Mouse (Mus musculus) liver, embryonic 15.5 days (tissue): ENCODE measurements at regions not wholly inside any gene's neighbourhood (a gene's known extent, or its start where the extent isn't known, plus 50 kb on each side); places are given as distances from the start of the nearest gene placed in this dataset.

ENCODE experiments used
- ATAC-seq: fragments of 200-750 bp; cut with Nextera tagmentation; 2 replicates; pipeline ENCODE4 v1.8.0; 2017; ENCODE audit warnings: moderate number of reproducible peaks, mild to moderate bottlenecking, moderate library complexity; ENCODE audit not compliant: insufficient read depth
- H3K27ac ChIP-seq: fragments of 300-500 bp; sonication (generic); replicated peaks from 2 replicates; pipeline ENCODE4 v1.5.1; 2015; ENCODE audit warnings: mild to moderate bottlenecking, inconsistent platforms
- H3K27me3 ChIP-seq: fragments of 300-500 bp; sonication (generic); 2 replicates; pipeline ENCODE4 v1.6.1; 2015; ENCODE audit warnings: mild to moderate bottlenecking, inconsistent platforms
- H3K36me3 ChIP-seq: fragments of 300-500 bp; sonication (generic); replicated peaks from 2 replicates; pipeline ENCODE4 v1.6.1; 2015; ENCODE audit warnings: moderate library complexity, mild to moderate bottlenecking, inconsistent platforms
- H3K4me1 ChIP-seq: fragments of 300-500 bp; sonication (generic); replicated peaks from 2 replicates; pipeline ENCODE4 v1.6.1; 2015; ENCODE audit warnings: inconsistent platforms
- H3K4me2 ChIP-seq: fragments of 300-500 bp; sonication (generic); 2 replicates; pipeline ENCODE4 v1.6.1; 2015; ENCODE audit warnings: moderate library complexity, mild to moderate bottlenecking, inconsistent platforms
- H3K4me3 ChIP-seq: fragments of 300-500 bp; sonication (generic); replicated peaks from 2 replicates; pipeline ENCODE4 v1.5.1; 2015; ENCODE audit warnings: mild to moderate bottlenecking, inconsistent platforms
- H3K9ac ChIP-seq: fragments of 300-500 bp; sonication (generic); 2 replicates; pipeline ENCODE4 v1.6.1; 2015; ENCODE audit warnings: moderate library complexity, mild to moderate bottlenecking, inconsistent platforms
- H3K9me3 ChIP-seq: fragments of 300-500 bp; sonication (generic); replicated peaks from 2 replicates; pipeline ENCODE4 v1.6.1; 2016; ENCODE audit warnings: inconsistent platforms
- WGBS: fragments of 180-500 bp; shearing (Covaris S2); methylation state at CpG from one replicate; pipeline ENCODE4 v1.1.7; 2015; ENCODE audit warnings: mixed read lengths; ENCODE audit not compliant: insufficient replicate concordance; 5-methylcytosine and 5-hydroxymethylcytosine counted together

DNA sequence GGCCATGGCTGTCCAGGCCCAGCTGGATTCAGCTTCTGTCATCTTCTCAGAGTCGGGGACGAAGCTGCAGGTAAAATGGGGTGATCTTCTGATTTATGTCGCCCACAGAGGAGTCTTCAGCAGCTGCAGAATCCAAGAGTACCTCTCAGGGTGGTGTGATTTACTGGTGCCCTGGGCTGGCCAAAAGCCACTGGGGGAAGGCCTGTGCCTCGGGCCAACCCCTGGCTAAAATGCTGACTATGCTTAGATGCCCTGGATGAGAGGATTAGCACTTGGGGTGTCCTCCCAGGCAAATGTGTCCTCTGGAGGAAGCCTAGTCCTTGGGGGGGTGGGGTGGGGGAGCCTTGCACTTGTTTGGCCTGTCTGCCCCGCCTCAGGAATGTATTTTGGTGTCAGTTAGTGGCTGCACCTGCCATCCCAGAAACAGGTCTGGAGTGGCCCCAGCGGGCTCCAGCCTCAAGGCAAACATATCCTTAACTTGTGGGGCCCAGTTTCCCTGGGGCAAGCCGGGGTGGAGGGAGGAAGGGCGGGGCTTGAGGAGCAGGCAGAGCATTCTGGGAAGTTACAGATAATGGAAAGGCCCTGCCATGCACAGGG, 123.2 kb downstream of the Maf start:
- no peak overlapping the region for H3K27ac ChIP-seq
- no peaks in the 10 kb centered on the region for H3K36me3 ChIP-seq
- WGBS, result 58% methylated on average over 8 of the region's 8 CpGs
- no peak overlapping the region for H3K4me2 ChIP-seq
- no peak overlapping the region for H3K4me3 ChIP-seq
- ATAC-seq, result no peak
- H3K9ac ChIP-seq, result no peak overlapping the region
- H3K4me1 ChIP-seq, result no peaks in the 10 kb centered on the region
- H3K9me3 ChIP-seq, result no peaks in the 10 kb centered on the region
- no peaks in the 10 kb centered on the region for H3K27me3 ChIP-seq

DNA sequence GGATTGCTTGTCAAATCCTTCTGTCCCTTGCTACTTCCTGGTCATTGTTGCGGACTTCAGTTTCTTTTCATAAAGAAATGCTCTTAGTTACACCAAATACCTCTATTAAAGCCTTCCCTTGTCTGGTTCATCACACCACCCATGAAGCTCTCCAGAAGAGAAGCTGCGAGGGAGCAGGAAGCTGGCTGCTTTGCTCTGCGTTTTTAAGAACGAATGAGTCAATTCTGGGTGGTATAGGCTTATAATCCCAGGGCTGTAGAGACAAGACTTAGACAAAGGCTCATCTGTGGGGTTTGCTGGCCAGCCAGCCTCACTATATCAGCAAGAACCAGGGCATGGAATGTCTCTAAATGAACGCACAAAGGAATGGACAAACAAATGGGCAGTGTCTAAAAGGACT, 124.4 kb downstream of the Maf start:
- Histone ChIP-seq H3K27me3 (no peaks in the 10 kb centered on the region), H3K36me3 (no peaks in the 10 kb centered on the region), H3K4me2 (no peak overlapping the region), H3K9me3 (no peaks in the 10 kb centered on the region), H3K4me3 (no peak overlapping the region), H3K27ac (no peak overlapping the region), H3K4me1 (no peaks in the 10 kb centered on the region), H3K9ac (no peak overlapping the region)
- no peak for ATAC-seq
- WGBS, result 63% methylated on average over 5 of the region's 5 CpGs

DNA sequence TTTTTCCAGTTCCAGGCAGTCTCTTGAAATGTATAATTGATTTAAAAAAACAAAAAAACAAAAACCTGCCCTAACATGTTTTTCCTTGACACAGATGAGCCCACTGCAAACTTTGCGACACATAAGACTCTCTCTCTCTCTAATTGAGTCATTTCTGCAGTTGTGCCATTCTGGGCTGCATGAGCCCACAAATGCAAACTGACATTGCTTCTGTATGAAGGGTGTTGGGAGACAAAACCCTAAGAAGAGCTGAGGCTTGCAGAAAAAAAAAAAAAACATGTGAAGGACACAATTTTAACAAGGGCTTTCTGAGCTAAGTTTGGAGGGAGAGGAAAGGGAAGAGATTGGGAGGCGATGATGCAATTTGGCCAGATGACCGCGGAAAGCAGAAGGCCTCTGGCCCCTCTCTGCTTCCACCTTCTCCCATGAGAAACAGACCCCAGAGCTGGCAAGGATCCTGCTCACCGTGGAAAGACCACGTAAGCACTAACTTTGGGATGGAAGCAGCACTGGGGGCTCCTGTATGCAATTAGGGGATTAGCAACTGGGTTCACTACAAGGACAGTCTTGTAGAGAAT, 125.6 kb downstream of the Maf start:
- no peak overlapping the region for H3K9ac ChIP-seq
- no peak overlapping the region for H3K4me2 ChIP-seq
- no peak for ATAC-seq
- 48% methylated on average over 6 of the region's 6 CpGs for WGBS
- no peaks in the 10 kb centered on the region for H3K4me1 ChIP-seq
- no peaks in the 10 kb centered on the region for H3K36me3 ChIP-seq
- no peaks in the 10 kb centered on the region for H3K9me3 ChIP-seq
- H3K4me3 ChIP-seq, result no peak overlapping the region
- no peak overlapping the region for H3K27ac ChIP-seq
- no peaks in the 10 kb centered on the region for H3K27me3 ChIP-seq

DNA sequence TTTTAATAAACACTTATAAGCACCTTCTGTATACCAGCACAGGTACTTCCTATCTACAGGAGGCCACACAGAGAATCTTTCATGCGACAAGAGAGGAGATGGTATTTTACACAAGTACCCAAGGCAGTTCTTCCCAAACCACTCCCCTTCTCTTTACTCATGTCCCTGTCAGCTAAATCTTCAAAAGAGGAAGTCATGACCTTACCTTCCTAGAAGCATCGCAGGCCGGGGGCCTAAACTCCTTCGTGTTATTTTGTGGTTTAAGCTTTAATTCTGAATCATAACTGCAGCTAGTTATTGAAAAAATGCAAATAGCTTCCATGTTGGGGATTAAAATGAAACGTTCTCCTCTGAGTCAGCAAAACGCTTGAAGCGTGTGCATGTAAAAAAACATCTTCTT, 139.2 kb downstream of the Maf start:
- Histone ChIP-seq H3K27me3 (no peaks in the 10 kb centered on the region), H3K4me2 (no peak overlapping the region), H3K36me3 (no peaks in the 10 kb centered on the region), H3K9me3 (no peaks in the 10 kb centered on the region), H3K27ac (no peak overlapping the region), H3K4me3 (no peak overlapping the region), H3K4me1 (no peaks in the 10 kb centered on the region), H3K9ac (no peak overlapping the region)
- no peak for ATAC-seq
- 26% methylated on average over 7 of the region's 7 CpGs for WGBS

DNA sequence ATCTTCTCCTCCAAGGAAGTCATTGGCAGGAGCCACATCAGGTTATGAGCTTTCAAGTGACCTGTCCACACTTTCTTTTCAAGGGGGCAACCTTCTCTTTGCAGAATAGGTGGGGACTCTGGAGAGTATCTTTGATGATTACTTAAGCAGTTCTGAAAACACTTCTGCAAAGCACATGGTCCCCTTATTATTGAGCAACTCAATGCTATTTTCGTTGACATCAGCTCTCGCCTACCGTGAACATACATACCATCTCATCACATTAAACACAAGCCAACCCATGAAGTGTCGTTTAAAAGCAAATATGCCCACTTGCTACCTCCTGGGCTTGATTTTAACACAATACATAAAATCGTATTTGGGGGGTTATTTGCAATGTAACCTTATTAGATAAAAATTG, 141.8 kb downstream of the Maf start:
- Histone ChIP-seq H3K27me3 (no peaks in the 10 kb centered on the region), H3K4me2 (no peak overlapping the region), H3K9ac (no peak overlapping the region), H3K4me3 (no peak overlapping the region), H3K36me3 (no peaks in the 10 kb centered on the region), H3K27ac (no peak overlapping the region), H3K9me3 (no peaks in the 10 kb centered on the region), H3K4me1 (peaks cover 10% of the 10 kb centered on the region; the same call in 1 of the 2 replicates)
- ATAC-seq, result no peak
- 62% methylated on average over 5 of the region's 5 CpGs for WGBS

DNA sequence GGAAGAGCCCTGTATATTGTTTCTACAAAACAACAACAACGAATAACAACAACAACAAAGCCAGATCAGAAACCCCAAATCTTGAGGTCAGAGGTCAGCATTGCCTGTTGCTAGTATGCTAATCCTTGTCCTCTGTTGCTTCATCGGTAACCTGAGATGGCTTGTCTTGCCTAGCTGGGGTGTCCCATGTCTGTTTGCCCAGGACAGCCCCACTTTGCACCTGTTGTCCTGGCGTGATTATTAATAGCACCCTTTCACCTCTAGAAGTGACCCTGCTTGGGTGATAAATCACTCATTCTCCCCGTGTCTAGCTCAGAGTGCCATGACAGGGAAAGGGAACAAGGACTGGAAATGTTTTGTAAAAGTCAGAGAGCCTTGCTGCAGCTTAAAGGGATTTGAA, 145.2 kb downstream of the Maf start:
- 33% methylated on average over 4 of the region's 4 CpGs for WGBS
- H3K27ac ChIP-seq, result no peak overlapping the region
- no peak for ATAC-seq

DNA sequence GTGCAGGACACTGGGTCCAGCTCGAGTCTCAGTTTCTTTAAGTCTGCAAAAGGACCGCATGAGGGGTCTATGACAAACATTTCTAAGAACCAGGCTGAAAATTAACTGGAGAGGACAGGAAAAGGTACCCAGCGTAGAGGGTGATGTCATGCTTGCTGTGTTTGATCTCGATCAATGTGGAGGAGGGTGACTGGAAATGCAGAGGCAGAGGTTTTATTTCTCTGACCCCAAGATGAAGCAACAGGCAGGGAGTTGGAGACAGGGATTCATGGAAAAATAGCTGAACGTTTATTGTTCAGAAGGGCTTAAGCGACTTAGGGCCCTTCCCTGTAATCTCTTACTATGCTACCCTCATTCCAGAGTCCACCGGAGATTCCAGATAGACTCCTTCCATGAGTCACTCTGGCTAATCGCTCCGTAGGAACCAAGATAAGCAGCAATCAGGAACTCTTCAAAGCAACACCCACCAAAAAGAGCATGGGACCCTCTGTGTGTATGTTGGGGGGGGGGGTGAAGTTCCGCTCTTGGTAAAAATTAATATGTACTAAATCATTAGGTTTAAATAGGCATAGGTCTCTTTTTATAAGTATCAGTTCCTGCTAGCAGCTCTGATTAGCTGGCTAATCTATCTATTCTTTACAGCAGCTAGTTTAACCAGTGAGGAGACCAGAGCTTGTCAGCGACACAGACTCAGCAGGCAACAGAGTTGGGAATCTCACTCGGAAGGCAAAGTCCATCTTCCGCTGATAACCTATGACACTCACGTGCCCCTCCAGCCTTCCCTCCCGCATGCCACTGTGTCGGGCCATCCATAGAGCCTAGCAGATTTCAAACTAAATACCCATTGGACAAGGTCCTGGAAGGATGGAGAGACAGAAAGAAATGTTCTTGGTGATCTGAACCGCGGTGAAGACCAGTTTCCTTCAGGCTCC, 146.3 kb downstream of the Maf start:
- Histone ChIP-seq H3K27me3 (no peaks in the 10 kb centered on the region), H3K9ac (no peak overlapping the region), H3K4me2 (peak overlapping the region; percentile 3), H3K9me3 (no peaks in the 10 kb centered on the region), H3K27ac (0 out of 2 replicates have a peak overlapping the region, but pooled peaks have one; percentile 19), H3K4me1 (peaks cover 10% of the 10 kb centered on the region; the same call in 1 of the 2 replicates), H3K36me3 (no peaks in the 10 kb centered on the region), H3K4me3 (no peak overlapping the region)
- 53% methylated on average over 18 of the region's 18 CpGs for WGBS
- peak; percentile 66 for ATAC-seq

More for the DNA sequence above, 145.2 kb downstream of the Maf start:
- no peaks in the 10 kb centered on the region for H3K27me3 ChIP-seq
- no peak overlapping the region for H3K9ac ChIP-seq
- no peak overlapping the region for H3K4me2 ChIP-seq
- H3K4me1 ChIP-seq, result peaks cover 10% of the 10 kb centered on the region; the same call in 1 of the 2 replicates
- no peak overlapping the region for H3K4me3 ChIP-seq
- no peaks in the 10 kb centered on the region for H3K9me3 ChIP-seq
- no peaks in the 10 kb centered on the region for H3K36me3 ChIP-seq

DNA sequence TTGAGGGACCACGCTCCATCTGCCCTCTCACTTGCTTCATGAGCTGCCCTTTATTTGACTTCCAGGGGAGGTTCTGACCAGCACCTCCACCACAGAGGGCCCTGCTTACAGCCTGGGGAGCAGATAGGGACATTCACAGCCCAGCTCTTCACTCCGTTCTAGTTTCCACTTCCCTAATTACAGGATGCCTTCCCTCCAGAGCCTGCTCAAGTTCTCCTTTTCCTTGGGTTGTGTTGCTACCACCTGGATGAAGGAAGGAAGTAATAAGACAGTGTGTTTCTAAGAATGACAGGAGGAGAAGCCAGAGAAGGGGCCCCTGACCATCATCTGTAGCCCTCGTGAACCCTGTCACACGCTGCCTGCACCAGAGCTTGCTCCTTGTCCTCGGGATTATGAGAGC, 152.1 kb downstream of the Maf start:
- H3K4me2 ChIP-seq, result no peak overlapping the region
- no peaks in the 10 kb centered on the region for H3K36me3 ChIP-seq
- H3K9ac ChIP-seq, result no peak overlapping the region
- 0 out of 2 replicates have a peak, but pooled peaks cover 3% of the 10 kb centered on the region for H3K4me1 ChIP-seq
- no peaks in the 10 kb centered on the region for H3K27me3 ChIP-seq
- H3K27ac ChIP-seq, result no peak overlapping the region
- no peak overlapping the region for H3K4me3 ChIP-seq
- no peaks in the 10 kb centered on the region for H3K9me3 ChIP-seq
- 19% methylated on average over 5 of the region's 5 CpGs for WGBS
- peak; percentile 34; the same call in 1 of the 2 replicates for ATAC-seq

DNA sequence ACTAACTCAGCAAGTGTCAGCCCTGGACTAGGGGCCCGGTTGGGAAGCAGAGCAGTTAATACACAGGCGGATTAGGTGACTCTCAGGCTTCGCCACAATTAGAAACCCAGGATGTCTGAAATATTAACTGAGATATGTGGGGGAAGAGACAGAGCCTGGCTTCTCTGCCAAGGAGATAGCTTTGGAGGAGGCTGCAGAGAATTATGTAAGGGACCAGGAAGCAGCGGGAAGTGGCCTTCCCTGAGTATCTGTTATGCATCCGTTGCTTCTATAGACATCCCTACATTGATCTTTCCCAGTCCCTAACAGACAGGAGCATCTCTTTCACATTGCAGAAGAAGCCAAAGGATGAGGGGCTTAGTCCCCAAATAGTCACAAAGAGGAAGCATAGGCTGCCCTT, 153.4 kb downstream of the Maf start:
- Histone ChIP-seq H3K9me3 (no peaks in the 10 kb centered on the region), H3K4me1 (0 out of 2 replicates have a peak, but pooled peaks cover 3% of the 10 kb centered on the region), H3K27me3 (no peaks in the 10 kb centered on the region), H3K9ac (no peak overlapping the region), H3K4me2 (no peak overlapping the region), H3K4me3 (no peak overlapping the region), H3K27ac (no peak overlapping the region), H3K36me3 (no peaks in the 10 kb centered on the region)
- ATAC-seq, result no peak
- 71% methylated on average over 5 of the region's 5 CpGs for WGBS

DNA sequence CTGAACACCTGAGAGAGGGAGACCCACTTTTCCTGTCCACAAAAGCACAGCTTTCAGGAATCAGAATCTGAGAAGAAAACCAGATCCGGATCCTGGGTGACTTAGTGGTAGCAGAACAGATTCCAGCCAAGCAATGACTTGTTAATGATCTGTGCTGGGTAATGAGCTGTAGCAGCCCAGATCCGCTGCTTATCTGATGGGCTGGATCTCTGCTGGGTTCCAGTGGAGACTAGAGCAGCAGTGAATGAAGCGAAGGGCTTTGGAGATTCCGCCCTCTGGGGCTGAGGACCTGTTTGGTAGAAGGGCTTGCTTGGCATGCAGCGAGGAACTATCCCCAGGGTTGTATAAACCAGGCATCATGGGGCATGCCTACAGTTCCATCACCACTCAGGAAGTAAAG, 156.3 kb downstream of the Maf start:
- H3K9me3 ChIP-seq, result no peaks in the 10 kb centered on the region
- no peak overlapping the region for H3K27ac ChIP-seq
- 59% methylated on average over 5 of the region's 5 CpGs for WGBS
- H3K4me3 ChIP-seq, result no peak overlapping the region
- H3K9ac ChIP-seq, result no peak overlapping the region
- H3K36me3 ChIP-seq, result no peaks in the 10 kb centered on the region
- no peaks in the 10 kb centered on the region for H3K27me3 ChIP-seq
- ATAC-seq, result no peak
- no peak overlapping the region for H3K4me2 ChIP-seq
- 0 out of 2 replicates have a peak, but pooled peaks cover 3% of the 10 kb centered on the region for H3K4me1 ChIP-seq

DNA sequence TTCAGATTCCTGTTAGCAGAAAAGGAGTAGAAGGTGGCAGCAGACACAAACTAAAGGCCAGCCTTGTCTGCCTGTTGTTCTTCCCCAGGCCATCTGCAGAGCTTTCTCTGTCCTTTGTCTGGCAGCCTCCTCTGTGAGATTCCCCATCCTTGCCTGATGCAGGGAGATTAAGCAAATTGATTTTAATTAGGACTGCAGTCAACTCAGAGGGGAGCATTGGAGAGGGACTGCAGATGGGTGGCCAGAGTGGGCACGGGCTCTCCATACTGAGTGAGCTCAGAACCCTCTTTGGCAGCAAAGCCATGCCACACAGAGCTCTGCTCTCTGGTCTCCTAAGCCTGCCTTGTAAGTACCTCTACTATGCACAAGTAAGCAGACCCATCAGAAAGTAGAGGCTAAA, 158.5 kb downstream of the Maf start:
- H3K9me3 ChIP-seq, result no peaks in the 10 kb centered on the region
- H3K27me3 ChIP-seq, result no peaks in the 10 kb centered on the region
- no peak overlapping the region for H3K4me3 ChIP-seq
- ATAC-seq, result no peak
- no peak overlapping the region for H3K27ac ChIP-seq
- 74% methylated on average over 1 of the region's 1 CpGs for WGBS
- H3K9ac ChIP-seq, result no peak overlapping the region
- H3K4me2 ChIP-seq, result no peak overlapping the region
- no peaks in the 10 kb centered on the region for H3K36me3 ChIP-seq
- H3K4me1 ChIP-seq, result no peaks in the 10 kb centered on the region
